Mouse (Mus musculus) adrenal gland, postnatal 36 days (tissue): Measurements from ENCODE around the gene Nrp2. TPM values are rescaled to one million over a fixed set of nuclear protein-coding genes. Genes with fewer than 3 reads are reported as not detected.
A peak's percentile ranks its signal among the peaks of the same experiment; 100 is the strongest.

Experiments used
- DNase-seq, 2 experiments: peaks; one replicate each; pipeline ENCODE4 v3.0.0; 2021; ENCODE audit warnings: mixed read lengths in 1 of 2
- total RNA-seq, 2 experiments: library from RNA; stranded (reverse); gene quantifications; 2 replicates each; pipeline ENCODE4 v1.2.3; 2021

The Nrp2 gene
- total RNA-seq, 2 experiments from 2014 or later = 36.7 to 37.9 TPM

DNA sequence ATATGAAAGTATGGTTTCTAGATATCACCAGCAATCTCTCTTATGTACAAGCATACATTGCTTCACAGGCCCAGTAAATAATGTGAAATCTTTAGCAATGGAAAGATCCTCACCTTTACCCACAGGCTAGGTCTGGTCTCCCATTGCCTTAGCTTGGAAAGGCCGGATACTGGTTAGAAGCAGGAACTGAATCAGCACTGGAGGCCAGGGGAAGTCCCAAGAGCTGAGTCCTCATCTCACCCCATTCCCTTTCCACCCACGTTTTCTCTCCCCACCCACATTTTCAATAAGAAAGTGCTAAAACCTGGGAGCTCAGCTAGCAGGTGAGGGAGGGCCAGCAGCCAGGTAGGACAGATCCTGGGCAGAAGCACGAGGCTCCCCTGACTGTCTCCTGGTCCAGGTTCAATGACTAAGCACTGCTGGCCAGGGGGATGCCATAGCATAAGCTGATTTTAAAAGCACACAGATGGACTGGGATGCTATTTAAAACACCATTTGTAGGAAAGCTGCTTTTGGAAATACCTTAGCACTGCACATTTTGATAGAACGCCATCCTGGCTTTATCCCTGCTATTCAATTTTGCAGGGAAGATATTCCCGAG lies 47.4 kb downstream of the Nrp2 start:
- DNase-seq = peak in 1 of 2 experiments; percentile 23

DNA sequence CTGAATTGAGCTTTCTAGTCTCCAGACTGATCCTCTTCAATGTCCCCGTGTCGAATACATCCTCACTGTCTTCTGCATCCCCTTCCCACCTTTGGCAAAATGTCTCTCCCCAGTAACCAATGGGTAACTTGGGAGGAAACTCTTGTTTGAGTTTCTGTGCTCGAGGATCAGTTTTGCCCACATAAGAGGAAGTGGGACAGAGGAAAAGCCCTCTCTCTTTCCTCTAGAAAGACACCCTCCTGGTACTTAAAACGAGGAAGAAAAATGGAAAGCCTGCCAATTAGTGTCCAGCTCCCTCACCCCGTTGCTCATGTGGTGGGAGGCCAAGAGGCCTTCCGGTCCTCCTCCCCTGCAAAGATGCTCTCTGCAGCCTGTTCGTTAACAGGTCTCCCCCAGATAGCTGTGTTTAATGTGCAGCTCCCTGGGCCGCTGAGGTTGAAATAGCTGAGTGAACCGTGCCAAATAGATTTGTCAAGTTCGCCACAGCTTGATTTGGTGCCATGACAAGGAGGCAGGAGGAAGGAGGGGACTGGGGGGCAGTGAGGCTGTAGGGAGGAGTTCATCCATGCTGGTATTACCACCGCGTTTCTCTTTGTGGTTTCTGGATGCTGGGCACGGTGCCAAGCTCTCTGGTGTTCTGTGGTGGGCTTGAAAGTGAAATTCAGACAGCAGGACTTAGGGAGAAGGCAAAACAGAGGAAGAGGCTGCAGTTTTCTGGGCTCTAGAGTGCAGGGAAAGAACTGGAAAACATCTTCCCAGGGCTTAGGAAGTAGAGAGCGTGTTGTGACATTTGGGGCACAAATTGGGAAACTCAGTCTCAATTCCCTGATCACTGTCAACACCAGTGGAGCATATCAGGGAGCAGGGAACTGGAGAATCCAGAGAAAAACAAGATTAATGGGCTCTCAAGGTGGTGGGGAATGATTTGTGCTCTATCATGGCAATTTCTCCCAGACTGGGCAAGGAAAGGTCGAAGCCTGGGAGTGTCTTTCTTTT lies 48.2 kb downstream of the Nrp2 start:
- DNase-seq = peak; percentile 32 to 37

DNA sequence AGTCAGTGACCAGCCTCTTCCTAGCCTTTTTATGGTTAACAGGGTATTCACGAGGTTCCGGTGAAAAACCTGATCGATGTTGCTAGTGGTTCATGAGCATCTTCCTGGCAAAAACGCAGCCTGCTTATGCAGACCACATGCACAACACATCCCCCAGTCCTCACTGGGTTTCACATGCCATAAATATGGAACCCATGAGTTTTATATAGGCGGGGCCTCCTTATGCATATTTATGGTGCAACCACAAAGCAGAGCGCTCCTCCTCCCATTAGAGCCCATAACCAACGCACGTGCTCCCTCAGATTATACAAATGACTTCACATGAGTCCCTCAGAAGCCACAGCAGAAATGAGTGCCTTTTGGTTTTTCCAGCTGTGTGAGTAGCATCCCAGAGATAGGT lies 49.0 kb downstream of the Nrp2 start:
- no peak for DNase-seq

DNA sequence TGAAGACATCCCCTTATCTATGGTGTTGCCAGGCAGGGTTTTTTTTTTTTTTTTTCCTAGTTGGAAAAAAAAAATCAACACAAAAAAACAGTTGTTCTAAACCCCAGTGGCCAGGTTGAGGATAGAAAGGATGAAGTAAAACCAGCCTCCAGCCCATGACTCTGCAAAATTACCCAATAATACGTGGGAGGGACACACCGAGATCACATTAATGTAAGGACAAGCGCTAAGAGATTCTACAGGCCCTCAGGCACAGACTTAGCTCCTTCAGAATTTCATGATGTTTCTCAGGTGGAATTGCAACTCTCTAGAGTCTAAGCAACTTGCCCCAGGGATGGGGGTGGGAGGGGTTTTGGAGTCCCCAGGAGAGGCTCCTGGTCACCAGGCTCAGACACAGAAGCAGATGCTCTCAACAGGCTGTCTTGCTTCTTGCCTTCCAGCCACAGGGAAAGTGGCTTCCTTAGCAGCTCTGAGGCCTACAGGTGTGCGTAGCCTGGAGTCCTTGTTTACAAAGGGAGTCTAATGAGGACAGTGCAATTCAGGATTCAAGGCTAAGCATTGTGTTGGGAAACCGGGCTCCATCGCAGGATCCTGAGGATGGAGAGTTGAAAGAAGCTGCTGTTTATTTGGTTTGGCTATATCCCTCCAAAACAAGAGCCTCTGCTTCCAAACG lies 49.7 kb downstream of the Nrp2 start:
- DNase-seq = no peak

DNA sequence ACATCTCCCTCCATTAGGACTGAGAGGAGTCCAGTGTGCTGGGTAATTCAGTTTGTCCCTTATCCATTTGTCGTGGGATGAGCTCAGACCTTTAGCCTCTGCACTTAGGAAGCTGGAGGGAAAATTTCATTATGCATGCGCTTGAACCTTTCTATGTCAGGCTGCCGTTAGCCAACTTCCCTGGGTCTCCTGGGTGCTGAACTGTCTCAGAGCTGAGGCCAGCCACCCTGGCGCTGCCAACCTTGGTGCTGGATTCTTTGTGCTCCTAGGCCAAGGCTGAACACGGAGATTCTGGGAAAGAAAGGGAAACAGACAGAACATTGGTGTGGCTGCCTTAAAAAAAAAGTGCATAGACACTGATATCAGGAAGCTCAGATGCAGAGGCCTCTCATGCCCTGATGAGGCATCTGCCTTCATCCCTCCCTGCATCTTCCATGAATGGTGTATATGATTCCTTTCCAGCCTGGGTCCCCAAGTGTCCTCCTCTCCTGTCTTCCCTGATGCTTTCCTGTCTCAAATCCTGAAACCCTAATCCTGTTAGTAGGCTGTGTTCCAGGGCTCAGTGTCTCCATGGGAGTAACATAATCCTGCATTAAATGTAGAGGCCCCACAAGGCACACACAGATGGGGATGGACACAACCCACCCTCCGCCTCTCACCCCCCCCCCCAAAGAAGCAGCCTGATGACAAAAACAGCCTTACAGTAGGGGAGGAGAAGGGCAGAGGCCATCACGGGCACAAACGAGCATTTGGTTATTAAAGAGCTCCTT lies 51.2 kb downstream of the Nrp2 start:
- DNase-seq = peak; percentile 35 to 62

DNA sequence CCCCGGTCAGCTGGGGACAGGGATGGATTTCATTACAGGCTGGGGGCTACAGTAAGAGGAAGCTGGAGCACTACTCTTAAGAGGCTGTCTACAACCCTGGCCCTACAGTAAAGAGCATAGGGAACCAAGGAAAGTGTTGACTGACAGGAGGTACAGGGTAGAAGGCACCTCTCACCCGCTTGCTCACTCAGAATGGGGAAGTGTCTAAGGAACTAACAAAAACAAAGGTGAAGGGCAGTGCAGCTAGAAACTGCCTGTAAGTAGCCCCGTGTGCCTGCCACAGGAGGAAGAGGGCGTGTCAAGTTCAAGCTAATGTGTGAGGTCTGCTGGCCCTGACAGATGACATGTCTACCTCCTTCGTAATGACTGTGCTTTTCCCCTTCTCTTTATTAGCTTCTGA lies 57.0 kb downstream of the Nrp2 start:
- no peak for DNase-seq

DNA sequence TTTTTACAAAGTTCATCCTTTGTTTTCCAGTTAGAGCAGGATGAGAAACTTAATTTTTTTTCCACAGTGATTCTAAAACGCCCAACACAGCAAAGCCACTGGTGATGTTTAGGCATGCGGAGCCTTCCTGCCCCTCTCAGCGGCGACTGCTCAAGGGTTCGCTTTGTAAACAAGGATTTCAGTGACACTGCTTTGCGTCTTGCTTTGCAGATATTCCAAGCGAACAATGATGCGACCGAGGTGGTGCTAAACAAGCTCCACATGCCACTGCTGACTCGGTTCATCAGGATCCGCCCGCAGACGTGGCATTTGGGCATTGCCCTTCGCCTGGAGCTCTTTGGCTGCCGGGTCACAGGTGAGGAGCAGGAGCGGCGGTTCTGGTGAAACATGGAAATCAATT lies 57.5 kb downstream of the Nrp2 start:
- no peak for DNase-seq

DNA sequence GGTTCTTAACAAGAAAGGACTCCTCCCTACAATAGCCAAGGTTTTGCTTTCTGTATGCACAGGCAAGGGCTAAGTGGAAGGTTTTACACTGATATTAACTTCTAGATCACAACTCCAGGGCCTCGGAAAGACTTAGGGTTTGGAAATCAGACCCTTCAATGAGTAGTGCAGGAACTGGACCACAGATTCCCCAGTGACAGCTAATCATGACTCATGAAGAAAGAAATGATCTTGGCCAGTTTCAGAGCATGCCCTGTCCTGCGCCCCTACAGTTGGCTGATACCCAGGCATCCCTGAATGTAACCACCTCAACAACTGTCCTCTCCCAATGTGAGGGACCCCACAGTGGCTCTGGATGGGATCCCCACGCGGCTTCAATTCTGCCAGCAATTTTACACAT lies 60.7 kb downstream of the Nrp2 start:
- no peak for DNase-seq

DNA sequence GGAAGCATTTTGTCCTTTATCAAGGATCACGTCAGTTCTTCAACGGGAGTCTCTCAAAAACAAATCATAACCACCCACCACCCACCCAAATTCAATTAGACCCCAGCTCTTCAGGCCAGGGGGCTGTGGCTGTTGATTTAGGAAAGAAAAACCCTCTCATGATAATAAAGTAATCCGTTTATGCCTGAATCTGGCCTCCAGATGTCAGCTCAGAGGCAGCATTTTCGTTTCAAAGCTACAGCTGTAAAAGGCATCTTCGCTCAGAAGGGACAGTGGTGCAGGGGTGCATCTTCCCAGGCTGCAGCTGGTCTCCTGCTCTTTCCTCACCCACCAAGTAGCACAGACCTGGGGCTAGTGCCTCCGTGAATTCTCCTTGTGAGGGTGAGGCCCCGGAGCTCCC lies 62.1 kb downstream of the Nrp2 start:
- DNase-seq = no peak

DNA sequence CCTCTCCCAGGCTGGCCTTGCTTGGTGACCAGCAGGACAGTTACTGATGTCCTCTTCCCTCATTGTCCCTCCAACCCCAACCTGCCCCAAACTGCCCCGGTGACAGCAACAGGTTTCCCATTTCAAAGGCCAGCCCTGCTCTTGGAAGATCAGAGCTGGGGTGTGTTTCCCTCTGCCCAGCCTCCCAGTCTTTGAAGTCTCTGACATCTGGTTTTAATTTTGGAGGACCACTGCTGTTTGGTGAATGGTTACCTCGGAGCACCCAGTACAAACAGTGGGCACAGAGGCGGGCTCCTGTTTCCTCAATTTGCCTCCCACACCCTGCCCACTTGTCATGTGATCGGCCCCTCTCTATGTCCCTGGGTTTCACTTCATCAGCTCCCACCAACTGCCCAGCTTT lies 63.7 kb downstream of the Nrp2 start:
- no peak for DNase-seq

DNA sequence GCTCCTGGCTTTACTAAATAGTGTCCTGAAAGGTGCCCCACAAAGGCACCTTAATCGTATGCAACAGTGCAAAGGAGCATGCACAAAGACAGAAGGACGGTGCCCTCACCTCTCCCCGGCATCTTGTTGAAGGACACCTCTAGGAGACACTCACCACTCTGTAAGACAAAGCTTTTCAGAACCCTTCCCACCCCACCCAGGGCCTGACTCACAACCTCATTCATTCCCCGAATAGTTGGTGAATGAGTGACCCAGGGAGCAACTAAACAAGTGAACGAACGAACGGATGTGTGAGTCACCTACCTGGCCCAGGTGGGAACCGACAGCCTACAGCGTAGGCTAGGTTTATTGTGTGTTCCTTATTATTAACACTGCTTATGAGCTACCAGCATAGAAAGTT lies 64.5 kb downstream of the Nrp2 start:
- DNase-seq = no peak

DNA sequence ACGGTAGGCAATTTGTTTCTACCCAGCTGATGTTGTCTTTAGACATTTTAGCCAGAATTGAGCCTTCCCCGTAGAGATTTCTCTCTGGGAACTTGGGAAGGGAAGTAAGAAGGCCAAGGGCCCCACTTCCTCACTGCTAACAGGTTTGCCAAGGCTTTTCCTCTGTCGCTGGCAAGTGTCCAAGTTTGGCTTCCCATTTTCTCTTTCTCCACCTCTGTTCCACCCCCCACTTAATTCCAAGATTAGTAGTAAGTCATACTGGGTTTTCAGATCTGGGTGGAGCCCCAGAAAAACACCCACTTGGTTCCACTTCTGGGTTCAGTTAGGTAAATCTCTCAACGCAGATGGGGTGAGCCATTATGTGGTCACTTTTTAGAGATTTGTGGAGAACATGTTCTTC lies 67.5 kb downstream of the Nrp2 start:
- no peak for DNase-seq

DNA sequence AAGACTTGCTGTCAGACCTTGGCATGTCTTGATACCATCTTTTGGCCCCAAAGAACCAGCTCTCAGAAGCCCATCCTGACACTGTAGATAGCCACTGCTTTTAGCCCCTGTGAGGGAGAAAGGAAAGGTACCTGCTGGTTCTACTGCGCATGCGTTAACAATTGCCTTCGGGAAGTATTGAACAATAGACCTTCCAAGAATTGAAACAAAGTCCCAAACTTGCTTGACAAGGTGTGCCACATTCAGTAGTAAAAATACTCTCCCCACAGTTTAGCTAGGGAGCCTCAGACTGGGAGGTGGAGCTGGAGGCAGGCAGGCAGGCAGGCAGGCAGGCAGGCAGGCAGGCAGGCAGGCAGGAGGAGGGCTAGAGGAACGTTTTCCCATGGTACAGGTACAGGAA lies 69.3 kb downstream of the Nrp2 start:
- no peak for DNase-seq

DNA sequence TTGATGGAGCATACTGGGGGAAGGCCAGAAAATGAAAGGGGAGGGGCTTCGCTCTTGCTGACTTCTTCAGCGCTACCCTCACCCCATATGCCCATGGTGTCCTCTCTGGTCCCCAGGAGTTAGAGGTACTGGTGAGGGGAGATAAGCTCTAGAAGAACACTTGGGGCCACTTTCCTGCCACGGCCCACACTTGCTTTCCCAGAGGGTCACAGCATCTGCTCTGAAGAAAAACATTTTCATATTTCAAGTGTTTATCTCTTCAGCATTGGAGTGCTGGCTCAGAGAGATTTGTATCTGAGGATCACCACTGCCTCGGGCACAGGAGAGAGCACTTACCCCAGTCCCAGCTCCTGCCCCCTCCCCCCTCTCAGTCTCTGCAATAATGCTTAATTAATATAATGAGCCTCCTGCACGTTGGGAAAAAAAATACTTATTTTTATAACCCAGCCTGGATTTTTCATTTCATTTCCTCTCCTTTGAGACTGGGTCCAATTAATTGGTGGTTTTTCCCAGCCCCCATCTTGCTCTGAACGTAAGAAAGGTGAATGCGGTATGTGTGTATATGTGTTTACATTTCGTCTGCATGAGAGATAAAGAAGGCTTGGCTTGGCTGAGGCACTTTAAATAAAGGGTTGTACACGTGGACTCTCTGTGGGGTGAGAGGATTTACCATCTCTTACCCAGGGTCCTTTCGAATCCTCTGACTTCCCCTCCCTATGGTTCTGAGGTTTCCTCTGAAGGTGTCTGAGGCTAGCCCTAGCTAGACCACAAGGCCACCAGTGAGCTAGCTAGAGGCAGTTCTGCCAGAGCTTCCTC lies 70.2 kb downstream of the Nrp2 start:
- DNase-seq = no peak

DNA sequence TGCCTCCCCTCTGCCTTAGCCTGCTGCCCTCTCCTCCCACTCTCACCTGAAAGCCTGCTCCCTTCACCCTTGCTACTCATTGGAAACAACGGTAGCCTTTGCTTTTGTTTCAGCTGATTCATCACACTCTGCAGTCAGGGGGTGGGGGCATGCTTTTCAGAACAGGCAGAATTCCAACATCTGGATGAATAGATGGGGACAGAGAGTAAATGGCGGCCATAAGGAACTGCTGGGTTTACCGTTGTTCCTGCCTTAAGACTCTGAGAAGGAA lies 70.8 kb downstream of the Nrp2 start:
- no peak for DNase-seq

DNA sequence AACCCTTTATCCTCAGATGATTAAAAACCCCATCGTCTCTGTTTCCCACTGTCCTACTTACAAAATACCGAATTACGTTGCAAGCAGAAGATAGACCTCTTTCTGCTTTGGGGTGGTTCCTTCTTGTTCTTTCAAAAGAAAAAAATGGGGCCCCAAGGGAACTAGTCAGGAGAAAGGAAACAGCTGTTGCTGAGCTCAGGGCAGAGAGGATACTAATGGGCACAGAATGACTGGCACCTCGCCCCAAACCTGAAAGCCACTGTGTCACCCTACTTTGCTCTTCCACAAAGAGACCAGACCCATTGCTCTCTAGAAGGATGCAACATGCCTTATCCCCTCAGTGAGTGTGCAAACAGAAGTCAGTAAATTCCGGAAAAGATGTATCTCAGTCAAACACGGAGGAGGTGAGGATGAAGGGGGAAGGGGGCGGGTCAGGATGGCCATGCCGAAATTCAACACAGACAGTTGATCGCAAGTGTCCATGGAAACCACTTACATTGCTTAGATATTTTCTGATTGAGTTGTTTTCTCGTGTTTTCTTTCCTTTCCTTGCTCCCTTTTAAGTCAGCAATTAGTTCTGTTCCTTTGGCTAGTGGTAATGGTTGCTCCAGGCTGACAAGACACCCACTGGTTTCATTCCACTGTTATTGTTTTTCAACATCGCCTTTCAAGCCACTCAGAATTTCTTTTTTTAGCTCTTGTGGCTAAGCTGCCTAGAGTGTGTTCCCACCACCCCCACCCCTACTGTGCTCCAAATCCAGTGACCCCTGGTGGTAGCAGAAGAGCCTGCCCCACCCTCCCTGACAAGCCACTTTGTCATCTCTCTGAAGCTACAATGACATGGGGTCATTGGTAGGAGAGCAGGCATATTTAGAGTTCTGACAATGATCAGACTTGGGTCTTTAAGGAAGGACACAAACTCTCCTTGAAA lies 71.5 kb downstream of the Nrp2 start:
- no peak for DNase-seq

DNA sequence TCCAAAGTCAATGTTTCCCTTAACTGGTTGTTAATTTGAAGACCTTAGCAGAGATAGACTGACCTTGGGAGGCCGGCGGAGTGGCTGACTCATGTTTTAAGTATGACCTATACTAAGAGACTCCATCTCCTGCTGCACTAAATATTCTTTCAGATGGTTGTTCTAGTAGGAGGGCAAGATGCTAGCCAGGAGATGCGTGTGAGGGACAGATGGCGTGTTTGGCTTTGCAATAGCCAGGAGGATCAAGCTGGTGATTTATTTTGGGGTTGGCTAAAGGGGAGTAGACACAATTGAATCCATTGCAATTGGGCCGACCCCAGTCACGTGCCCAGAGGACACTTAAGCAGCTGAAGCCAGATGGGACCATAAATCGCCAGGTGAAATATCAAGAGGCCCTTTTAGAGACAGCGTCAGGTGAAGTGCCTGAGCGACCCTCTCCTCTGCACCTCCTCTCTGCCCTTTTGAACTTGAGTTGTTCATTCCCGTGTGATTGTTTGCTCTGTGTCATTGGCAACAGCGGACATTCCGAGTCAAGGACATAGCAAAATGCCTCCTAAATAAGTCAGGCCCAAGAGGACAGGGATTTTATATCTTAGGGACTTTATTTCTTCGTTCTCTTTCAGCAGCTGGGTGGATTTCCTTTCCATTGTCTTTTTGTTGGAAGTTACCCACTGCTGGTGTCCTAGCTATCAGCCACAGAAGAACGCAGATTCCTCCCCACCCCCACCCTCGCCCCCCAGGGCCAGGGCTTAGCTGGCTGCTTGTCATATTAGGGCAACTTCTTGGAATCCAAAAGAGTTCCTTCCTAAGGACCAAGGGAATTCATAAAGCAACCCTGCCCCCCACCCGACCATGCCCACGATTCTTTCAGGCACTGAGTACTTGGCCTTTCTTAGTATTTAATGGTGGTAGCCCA lies 74.5 kb downstream of the Nrp2 start:
- peak; percentile 62 to 64 for DNase-seq

DNA sequence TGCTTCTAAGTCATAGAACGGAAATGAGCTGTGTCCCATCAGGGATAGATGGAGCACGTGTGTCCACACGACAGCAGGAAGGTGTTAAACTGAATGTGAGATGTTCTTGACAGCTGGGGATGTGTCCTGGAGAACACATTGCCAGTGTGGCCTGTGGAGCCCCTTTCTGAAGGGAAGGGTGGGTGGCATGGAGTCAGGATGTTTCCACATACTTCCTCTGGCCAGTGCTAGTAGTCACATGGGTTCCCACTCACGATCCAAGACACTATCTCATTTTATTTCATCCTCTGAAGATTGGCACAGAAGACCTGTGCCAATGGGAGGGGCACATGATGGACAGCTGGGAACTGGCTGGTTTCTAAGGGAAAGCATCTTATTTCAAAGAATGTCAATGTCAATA lies 75.8 kb downstream of the Nrp2 start:
- DNase-seq = no peak

DNA sequence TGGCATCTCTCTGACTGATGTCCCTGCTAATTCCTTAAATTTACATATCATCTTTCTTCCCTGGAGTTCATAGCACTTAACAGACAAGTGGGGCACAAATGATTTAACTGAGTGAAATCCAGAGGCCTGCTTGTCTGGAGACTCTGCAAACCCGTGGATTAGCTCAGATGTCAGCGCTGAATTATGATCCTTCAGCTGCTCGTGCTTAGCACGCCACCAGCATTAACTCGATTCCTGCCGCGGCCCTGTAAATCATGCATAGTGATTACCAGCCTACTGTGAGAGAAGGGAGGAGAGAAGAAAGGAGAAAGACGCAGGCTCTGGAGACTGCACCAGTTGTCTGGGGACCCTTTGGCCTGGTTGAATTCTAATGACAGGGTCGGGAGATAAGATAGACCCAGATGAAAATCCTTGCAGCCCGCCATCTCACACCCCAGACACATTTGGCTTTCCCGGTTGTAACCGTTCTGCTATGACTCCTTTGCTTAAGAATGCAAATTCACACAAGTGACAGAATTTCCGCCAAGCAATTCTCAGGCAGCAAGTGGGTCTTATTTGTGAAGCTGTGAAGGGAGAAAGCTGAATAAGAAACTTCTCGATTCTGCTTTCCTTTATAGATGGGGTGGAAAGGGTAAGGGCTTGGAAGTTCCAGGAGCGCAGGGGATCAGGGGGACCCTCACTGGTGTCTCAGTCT lies 77.1 kb downstream of the Nrp2 start:
- DNase-seq = no peak
